ENCODE assay signal across 7 mouse cellular contexts in the genomic region with DNA sequence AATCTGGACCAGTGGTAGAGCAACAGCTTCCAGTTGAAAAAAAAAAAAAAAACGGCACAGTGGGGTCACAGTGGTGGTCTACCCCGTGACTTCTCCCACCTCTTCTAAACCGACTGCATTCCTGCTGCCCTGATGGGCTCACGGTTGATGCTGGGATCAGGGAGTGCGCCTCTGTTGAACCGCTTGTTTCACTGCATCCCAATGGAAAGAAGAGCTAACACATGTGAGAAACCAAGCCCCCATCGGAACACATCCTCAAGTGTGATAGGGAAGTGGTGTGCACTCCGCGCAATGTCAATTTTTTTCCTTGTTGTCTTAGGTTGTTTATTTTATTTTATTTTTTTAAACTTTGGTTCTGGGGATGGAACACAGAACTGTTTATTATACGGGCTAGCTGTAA. TPM values are rescaled to one million over a fixed set of nuclear protein-coding genes. Genes with fewer than 3 reads are reported as not detected.
A peak's percentile ranks its signal among the peaks of the same experiment; 100 is the strongest.
DNase-seq lines count a peak whose midpoint lies in the region; ATAC-seq lines count a peak whose summit lies in the region.

No protein-coding gene starts in this region.

- H3K9me3 ChIP-seq in megakaryocyte, embryonic 14.5 days = no peaks in the 10 kb centered on the region
- H3K9me3 ChIP-seq in forebrain, embryonic 15.5 days = no peaks in the 10 kb centered on the region
- no peaks in the 10 kb centered on the region for H3K9me3 ChIP-seq in liver, embryonic 12.5 days (replicated peaks)
- no peaks in the 10 kb centered on the region for H3K9me3 ChIP-seq in stomach, embryonic 16.5 days (replicated peaks; ENCODE audit: control insufficient read depth, low read length)

- peaks cover 59% of the 10 kb centered on the region for H3K4me1 ChIP-seq in megakaryocyte, embryonic 14.5 days
- H3K4me1 ChIP-seq in forebrain, embryonic 15.5 days = peaks cover 45% of the 10 kb centered on the region
- H3K4me1 ChIP-seq in liver, embryonic 12.5 days = peaks cover 59% of the 10 kb centered on the region
- H3K4me1 ChIP-seq in stomach, embryonic 16.5 days (ENCODE audit: control insufficient read depth, insufficient read depth, low read length) = peaks cover 40% of the 10 kb centered on the region

- H3K27me3 ChIP-seq in megakaryocyte, embryonic 14.5 days (replicated peaks) = no peaks in the 10 kb centered on the region
- no peaks in the 10 kb centered on the region for H3K27me3 ChIP-seq in forebrain, embryonic 15.5 days
- no peaks in the 10 kb centered on the region for H3K27me3 ChIP-seq in liver, embryonic 12.5 days (replicated peaks)
- no peaks in the 10 kb centered on the region for H3K27me3 ChIP-seq in stomach, embryonic 16.5 days (ENCODE audit: control insufficient read depth, insufficient read depth, low read length)

- H3K9ac ChIP-seq in forebrain, embryonic 15.5 days (replicated peaks) = no peak overlapping the region
- H3K9ac ChIP-seq in liver, embryonic 12.5 days = no peak overlapping the region; the same call in 1 of the 2 replicates
- peak overlapping the region; percentile 99; the same call in 1 of the 2 replicates for H3K9ac ChIP-seq in stomach, embryonic 16.5 days (ENCODE audit: low read length)

- 29% methylated on average over 10 of the region's 10 CpGs for WGBS in forebrain, embryonic 15.5 days
- 24% methylated on average over 10 of the region's 10 CpGs for WGBS in liver, embryonic 12.5 days (ENCODE audit: insufficient replicate concordance)
- WGBS in stomach, embryonic 16.5 days = 28% methylated on average over 10 of the region's 10 CpGs

- H3K4me2 ChIP-seq in forebrain, embryonic 15.5 days (replicated peaks) = peak overlapping the region; percentile 65; the same call in 1 of the 2 replicates
- peak overlapping the region; percentile 94 for H3K4me2 ChIP-seq in liver, embryonic 12.5 days
- peak overlapping the region; percentile 66 for H3K4me2 ChIP-seq in stomach, embryonic 16.5 days (ENCODE audit: low read depth, low read length)

- peak overlapping the region; percentile 97 for H3K4me3 ChIP-seq in megakaryocyte, embryonic 14.5 days (replicated peaks)
- 0 out of 2 replicates have a peak overlapping the region, but pooled peaks have one; percentile 72 for H3K4me3 ChIP-seq in forebrain, embryonic 15.5 days
- peak overlapping the region; percentile 82 for H3K4me3 ChIP-seq in liver, embryonic 12.5 days
- H3K4me3 ChIP-seq in stomach, embryonic 16.5 days (replicated peaks; ENCODE audit: low read length) = peak overlapping the region; percentile 93

- no peak overlapping the region for H3K27ac ChIP-seq in forebrain, embryonic 15.5 days (replicated peaks)
- no peak overlapping the region for H3K27ac ChIP-seq in liver, embryonic 12.5 days
- H3K27ac ChIP-seq in stomach, embryonic 16.5 days (ENCODE audit: low read length) = no peak overlapping the region

- no peak for DNase-seq in ovary, postnatal 36 days (ENCODE audit: low spot score)
- DNase-seq in spleen, postnatal 10 days (ENCODE audit: low spot score in 2 of 2) = no peak

- H3K36me3 ChIP-seq in megakaryocyte, embryonic 14.5 days (replicated peaks; ENCODE audit: low read length) = peaks cover 4% of the 10 kb centered on the region
- H3K36me3 ChIP-seq in forebrain, embryonic 15.5 days = no peaks in the 10 kb centered on the region
- H3K36me3 ChIP-seq in liver, embryonic 12.5 days = no peaks in the 10 kb centered on the region
- H3K36me3 ChIP-seq in stomach, embryonic 16.5 days (ENCODE audit: control insufficient read depth, insufficient read depth, low read length) = no peaks in the 10 kb centered on the region

- no peak for ATAC-seq in megakaryocyte, adult 5-6 weeks (ENCODE audit: poor library complexity, severe bottlenecking)
- ATAC-seq in forebrain, embryonic 15.5 days (replicated peaks) = no peak
- ATAC-seq in liver, embryonic 12.5 days = no peak
- no peak for ATAC-seq in stomach, embryonic 16.5 days (ENCODE audit: insufficient read depth, low FRiP score)

RNA-seq across cellular contexts. Expression of a gene that starts 2.5 kb away (rescaled TPM):
- 152 and 256 TPM in 2 replicates for polyA plus RNA-seq in megakaryocyte, embryonic 14.5 days (2012; ENCODE audit: insufficient read depth, low replicate concordance)
- 51.9 and 66.7 TPM in 2 replicates for total RNA-seq in megakaryocyte, adult 5-6 weeks (2015)
- total RNA-seq in megakaryocyte, adult 5-6 weeks (2017) = 32.9 and 42.3 TPM in 2 replicates
- 5.5 and 6.8 TPM in 2 replicates for polyA plus RNA-seq in forebrain, embryonic 15.5 days (2015; fragmentation: Nextera tagmentation; extraction: Ambion mirVana)
- polyA plus RNA-seq in liver, embryonic 12.5 days (2016; fragmentation: Nextera tagmentation; extraction: Ambion mirVana) = 6.7 and 7.9 TPM in 2 replicates
- polyA plus RNA-seq in stomach, embryonic 16.5 days (2015; fragmentation: Nextera tagmentation; extraction: Ambion mirVana) = 10.4 and 13.9 TPM in 2 replicates

Comparison
In these comparisons a context has a peak if more than half of its experiments do, and no peak if none do; other contexts are left out.
1. RNA of a gene that starts 2.5 kb away (polyA plus RNA-seq): 152 to 256 TPM in megakaryocyte, embryonic 14.5 days; 10.4 to 13.9 TPM in stomach, embryonic 16.5 days, 6.7 to 7.9 TPM in liver, embryonic 12.5 days and 5.5 to 6.8 TPM in forebrain, embryonic 15.5 days; every median in the first group is over 10 times any median in the second.
2. Peak in every context shown above with its lines, with median percentiles within 50 percentile points of each other: H3K4me3 ChIP-seq and H3K4me2 ChIP-seq.